Mouse (Mus musculus) liver, embryonic 14.5 days (tissue): ENCODE measurements around the gene Hmgb1. TPM values are rescaled to one million over a fixed set of nuclear protein-coding genes. Genes with fewer than 3 reads are reported as not detected.

ENCODE experiments used
- ATAC-seq: fragments of 200-750 bp; cut with Nextera tagmentation; 2 replicates; pipeline ENCODE4 v1.8.0; 2017; ENCODE audit warnings: moderate number of reproducible peaks, mild to moderate bottlenecking, moderate library complexity; ENCODE audit not compliant: insufficient read depth
- DNase-seq, 3 experiments: peaks; one replicate each; pipeline ENCODE4 v3.0.0-alpha.2; 2012 to 2013; ENCODE audit warnings: low read depth in 3 of 3, low spot score in 3 of 3
- H3K27ac ChIP-seq: fragments of 300-500 bp; sonication (generic); 2 replicates; pipeline ENCODE4 v1.5.1; 2014; ENCODE audit warnings: moderate library complexity, mild to moderate bottlenecking, control low read depth, inconsistent platforms
- H3K27me3 ChIP-seq: fragments of 300-500 bp; sonication (generic); 2 replicates; pipeline ENCODE4 v1.6.1; 2014; ENCODE audit warnings: mild to moderate bottlenecking, low read length, moderate library complexity; ENCODE audit not compliant: control insufficient read depth, insufficient read depth
- H3K36me3 ChIP-seq: fragments of 300-500 bp; sonication (generic); replicated peaks from 2 replicates; pipeline ENCODE4 v1.6.1; 2014; ENCODE audit warnings: low read depth; ENCODE audit not compliant: control insufficient read depth, insufficient read depth
- H3K4me1 ChIP-seq, 2 experiments: fragments of 200-500 bp in 1 of 2; fragments of 300-500 bp in 1 of 2; sonication (generic) in 1 of 2; replicated peaks; 2 replicates each; pipeline ENCODE4 v1.6.1; 2012 to 2014; ENCODE audit warnings: antibody characterized with exemption in 1 of 2, inconsistent platforms in 1 of 2, low read length in 1 of 2; ENCODE audit not compliant: control insufficient read depth in 2 of 2, insufficient read depth in 2 of 2
- H3K4me2 ChIP-seq: fragments of 300-500 bp; sonication (generic); 2 replicates; pipeline ENCODE4 v1.6.1; 2014; ENCODE audit warnings: low read depth, mild to moderate bottlenecking, control low read depth, moderate library complexity
- H3K4me3 ChIP-seq, 2 experiments: fragments of 200-500 bp in 1 of 2; fragments of 300-500 bp in 1 of 2; sonication (generic) in 1 of 2; 2 replicates each; pipeline ENCODE4 v1.5.1; 2012 to 2014; ENCODE audit warnings: low read depth in 2 of 2, low read length in 2 of 2, mild to moderate bottlenecking in 2 of 2, control low read depth in 1 of 2, inconsistent platforms in 1 of 2, moderate library complexity in 1 of 2; ENCODE audit not compliant: insufficient read depth in 1 of 2
- H3K9ac ChIP-seq: fragments of 300-500 bp; sonication (generic); replicated peaks from 2 replicates; pipeline ENCODE4 v1.6.1; 2014; ENCODE audit warnings: mild to moderate bottlenecking, control low read depth, moderate library complexity
- H3K9me3 ChIP-seq: fragments of 300-500 bp; sonication (generic); 2 replicates; pipeline ENCODE4 v1.6.1; 2016; ENCODE audit warnings: low read length, mixed read lengths; ENCODE audit not compliant: control insufficient read depth
- CTCF ChIP-seq: IDR thresholded peaks from 2 replicates; pipeline ENCODE4 v1.5.1; 2016; ENCODE audit warnings: antibody characterized with exemption, low read depth, control low read depth
- EP300 ChIP-seq: IDR thresholded peaks from 2 replicates; pipeline ENCODE4 v1.6.1; 2016; ENCODE audit warnings: antibody characterized with exemption, low read depth
- whole genome bisulfite sequencing: fragments of 180-500 bp; shearing (Covaris S2); extraction: QIAGEN DNeasy Blood & Tissue Kit; methylation state at CpG from one replicate; pipeline ENCODE4 v1.1.7; 2014; ENCODE audit not compliant: insufficient replicate concordance; 5-methylcytosine and 5-hydroxymethylcytosine counted together
- polyA plus RNA-seq, 2 experiments: library from polyadenylated mRNA; depleted of rRNA in 1 of 2; stranded (reverse) in 1 of 2; unstranded in 1 of 2; fragments of >200 nt; fragmentation: Nextera tagmentation in 1 of 2; extraction: Ambion mirVana in 1 of 2; gene quantifications; 2 replicates each; pipeline versions ENCODE4 v1.2.1 to v1.2.3; 2012 to 2014

Hmgb1 gene
- polyA plus RNA-seq, 2 experiments: 176 to 555 TPM

DNA sequence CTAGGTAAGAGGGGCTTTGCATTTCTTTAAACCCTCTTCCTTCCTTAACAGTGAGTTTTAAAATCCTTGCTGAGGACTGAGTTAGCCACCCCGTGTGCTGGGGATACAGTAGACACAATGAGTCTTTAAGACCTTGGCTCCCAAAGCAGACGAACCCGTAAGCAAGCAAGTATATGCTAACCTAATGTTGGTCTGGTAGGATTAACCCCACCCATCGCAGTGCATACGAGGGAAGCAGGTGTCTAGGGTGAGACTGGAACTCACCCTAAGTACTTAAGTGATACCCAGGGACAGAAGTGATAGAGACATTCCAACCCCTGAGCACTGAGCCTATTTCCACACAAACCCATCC, 177.0 kb downstream of the Hmgb1 start:
- H3K4me1 ChIP-seq: peaks cover 0 to 16% of the 10 kb centered on the region in 2 experiments; a peak in 2 of 4 replicates
- no peak overlapping the region for H3K4me3 ChIP-seq
- DNase-seq: no peak
- H3K4me2 ChIP-seq: peak overlapping the region; percentile 53; the same call in 1 of the 2 replicates
- H3K27me3 ChIP-seq: no peaks in the 10 kb centered on the region
- no peak overlapping the region for H3K27ac ChIP-seq
- H3K9me3 ChIP-seq: no peaks in the 10 kb centered on the region
- no peak for ATAC-seq
- no peak for TF ChIP-seq CTCF
- TF ChIP-seq EP300: no peak
- no peaks in the 10 kb centered on the region for H3K36me3 ChIP-seq
- no peak overlapping the region; the same call in 1 of the 2 replicates for H3K9ac ChIP-seq
- 51% methylated on average over 5 of the region's 5 CpGs for WGBS

DNA sequence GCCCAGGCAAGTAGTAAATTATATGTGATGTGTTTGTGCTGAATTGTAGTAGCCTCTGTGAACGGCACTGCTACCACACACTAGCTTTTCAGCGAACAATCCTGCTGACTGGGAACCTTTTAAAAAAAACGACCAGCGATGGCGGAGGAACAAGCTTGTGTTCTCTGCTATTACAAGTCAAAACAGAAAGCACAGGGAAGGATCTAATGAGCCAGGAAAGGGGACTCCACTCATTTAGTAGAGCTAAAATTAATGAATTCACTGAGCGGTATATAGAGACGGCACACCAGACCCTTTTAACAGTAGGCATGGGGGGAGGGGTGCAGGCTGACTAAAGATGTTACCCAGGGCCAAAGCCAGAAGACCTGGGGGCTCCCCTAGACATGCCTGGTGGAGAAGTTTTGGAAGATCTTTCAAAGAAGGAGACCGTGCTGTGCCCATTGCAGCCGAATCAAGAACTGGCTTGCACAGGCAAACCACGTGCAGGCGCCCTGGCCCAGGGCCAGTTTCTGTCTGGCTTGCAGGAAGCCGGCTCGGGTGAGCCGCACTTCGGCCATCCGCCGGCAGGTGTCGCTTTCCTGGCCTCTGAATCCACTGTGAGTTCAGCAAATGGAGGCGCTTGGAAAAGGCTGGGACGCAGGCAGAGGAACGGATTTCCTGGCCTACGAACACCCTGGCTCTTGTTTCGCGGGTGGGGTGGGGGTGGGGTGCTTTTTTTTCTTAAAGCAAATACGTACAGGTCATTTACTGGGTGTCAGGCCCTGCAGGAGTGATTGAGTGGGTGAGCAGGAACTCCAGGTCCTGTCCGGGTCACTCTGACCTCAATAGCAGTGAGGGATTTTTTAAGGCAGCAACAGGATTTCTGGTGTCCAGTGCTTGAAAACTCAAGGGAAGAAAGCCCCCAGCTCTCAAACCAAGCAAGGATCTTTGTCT, 177.7 kb downstream of the Hmgb1 start:
- peak; percentile 72 to 79 (median 74) for DNase-seq
- WGBS: 13% methylated on average over 26 of the region's 26 CpGs
- H3K9ac ChIP-seq: no peak overlapping the region; the same call in 1 of the 2 replicates
- H3K36me3 ChIP-seq: no peaks in the 10 kb centered on the region
- H3K4me1 ChIP-seq: peaks cover 0 to 16% of the 10 kb centered on the region in 2 experiments; a peak in 2 of 4 replicates
- ATAC-seq: peak; percentile 65
- peak overlapping the region; percentile 53 for H3K4me2 ChIP-seq
- TF ChIP-seq EP300 (no peak; the same call in 1 of the 2 replicates), CTCF (peak; percentile 97)
- no peak overlapping the region for H3K27ac ChIP-seq
- peak overlapping the region; percentile 14 to 18; a peak in 1 of 4 replicates for H3K4me3 ChIP-seq
- no peaks in the 10 kb centered on the region for H3K27me3 ChIP-seq
- H3K9me3 ChIP-seq: no peaks in the 10 kb centered on the region

DNA sequence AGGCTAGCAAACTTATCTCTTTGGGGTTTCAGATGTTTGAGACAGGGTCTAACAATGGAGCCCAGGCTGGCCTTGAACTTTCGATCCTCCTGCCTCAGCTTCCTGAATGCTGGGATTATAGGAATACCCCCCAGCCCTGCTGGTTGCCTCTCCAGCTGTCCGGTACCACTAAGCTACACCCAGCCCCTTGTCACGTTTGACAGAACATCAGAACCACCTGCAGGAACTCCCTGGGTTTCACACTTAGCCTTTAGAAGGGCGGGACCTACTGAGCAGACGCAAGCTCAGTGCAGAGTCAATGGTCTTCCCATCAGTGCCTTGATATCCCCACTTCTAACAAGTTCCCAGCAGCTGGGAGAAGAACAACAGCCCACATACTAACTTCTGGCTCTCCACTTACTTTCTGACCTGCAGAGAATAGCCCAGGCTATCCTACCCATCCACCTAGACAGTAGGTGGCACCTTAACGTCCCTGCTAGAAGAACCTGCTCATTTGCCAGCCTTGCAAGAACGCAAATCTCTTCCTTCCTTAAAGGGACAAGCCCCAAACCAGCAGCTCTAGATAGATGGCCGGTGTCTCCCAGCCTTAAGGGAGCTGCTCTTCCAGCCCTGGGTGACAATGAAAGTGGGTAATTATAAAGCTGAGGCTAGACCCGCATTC, 178.5 kb downstream of the Hmgb1 start:
- Histone ChIP-seq H3K27me3 (no peaks in the 10 kb centered on the region), H3K4me3 (0 out of 4 replicates have a peak overlapping the region, but pooled peaks of 1 of the 2 experiments have one; percentile 14), H3K4me1 (peaks cover 0 to 16% of the 10 kb centered on the region in 2 experiments; a peak in 2 of 4 replicates), H3K9me3 (no peaks in the 10 kb centered on the region), H3K36me3 (no peaks in the 10 kb centered on the region), H3K27ac (no peak overlapping the region), H3K4me2 (peak overlapping the region; percentile 53), H3K9ac (no peak overlapping the region)
- DNase-seq (no peak), ATAC-seq (no peak)
- TF ChIP-seq CTCF (no peak), EP300 (no peak)
- WGBS: 55% methylated on average over 9 of the region's 9 CpGs

DNA sequence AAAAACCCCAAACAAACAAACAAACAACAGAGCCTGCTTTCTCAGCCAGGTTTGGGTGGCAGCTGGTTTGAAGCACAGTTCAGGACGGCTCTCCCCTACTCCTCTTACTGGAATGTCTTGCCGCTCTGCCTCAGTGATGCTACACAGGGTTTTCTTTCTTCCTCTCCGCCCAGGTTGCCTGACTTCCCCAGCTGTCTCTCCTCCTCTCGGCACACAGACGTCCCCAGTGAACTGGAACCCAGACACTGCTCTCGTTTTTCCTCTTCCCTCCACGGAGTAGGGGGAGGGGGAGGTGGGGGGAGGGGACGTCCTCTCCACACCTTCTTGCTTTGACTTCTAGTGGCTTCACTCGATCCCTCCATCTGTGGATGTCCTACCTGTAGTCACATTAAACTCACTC, 179.2 kb downstream of the Hmgb1 start:
- Histone ChIP-seq H3K27me3 (no peaks in the 10 kb centered on the region), H3K4me2 (no peak overlapping the region), H3K4me1 (peaks cover 0 to 16% of the 10 kb centered on the region in 2 experiments; a peak in 2 of 4 replicates), H3K4me3 (no peak overlapping the region), H3K9ac (no peak overlapping the region), H3K27ac (no peak overlapping the region), H3K36me3 (no peaks in the 10 kb centered on the region), H3K9me3 (no peaks in the 10 kb centered on the region)
- ATAC-seq: no peak
- 37% methylated on average over 9 of the region's 9 CpGs for WGBS
- TF ChIP-seq CTCF: no peak
- no peak for TF ChIP-seq EP300
- no peak for DNase-seq

DNA sequence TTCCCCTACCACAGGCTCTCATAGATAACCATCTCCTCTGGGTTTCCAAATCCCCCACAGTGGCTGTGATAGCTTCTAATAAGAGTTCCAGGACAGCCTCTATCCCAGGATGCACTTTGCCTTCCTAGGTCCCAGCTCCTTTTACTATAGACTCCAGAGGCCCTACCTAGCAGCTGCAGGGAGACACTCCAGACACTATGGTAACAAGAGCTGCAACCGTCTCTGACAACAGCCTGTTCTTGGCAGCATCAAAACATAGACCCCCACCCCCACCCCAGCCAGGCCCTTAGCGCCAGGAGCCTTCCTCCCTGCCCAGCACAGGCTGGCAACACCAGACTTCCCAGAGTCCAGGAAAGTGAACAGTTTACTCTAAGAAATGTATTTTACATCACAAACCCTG, 181.2 kb downstream of the Hmgb1 start:
- ATAC-seq (no peak), DNase-seq (no peak)
- no peak overlapping the region for H3K4me2 ChIP-seq
- no peaks in the 10 kb centered on the region for H3K9me3 ChIP-seq
- H3K27me3 ChIP-seq: no peaks in the 10 kb centered on the region
- no peak overlapping the region for H3K9ac ChIP-seq
- no peak overlapping the region for H3K27ac ChIP-seq
- H3K4me3 ChIP-seq: no peak overlapping the region
- TF ChIP-seq EP300 (no peak), CTCF (no peak)
- WGBS: 59% methylated on average over 2 of the region's 2 CpGs
- H3K36me3 ChIP-seq: no peaks in the 10 kb centered on the region
- H3K4me1 ChIP-seq: peaks cover 0 to 16% of the 10 kb centered on the region in 2 experiments; a peak in 2 of 4 replicates
